Mouse (Mus musculus) olfactory bulb, adult 2 months (tissue): ENCODE measurements around the gene Flt4.

Experiments
- CTCF ChIP-seq: fragments of 200-500 bp; IDR thresholded peaks from 2 replicates; pipeline ENCODE4 v1.5.1; 2012; ENCODE audit warnings: low read depth, mild to moderate bottlenecking, low read length, moderate library complexity; ENCODE audit not compliant: insufficient read depth
- POLR2A ChIP-seq: fragments of 200-500 bp; IDR thresholded peaks from 2 replicates; pipeline ENCODE4 v1.6.1; 2012; ENCODE audit warnings: mild to moderate bottlenecking, low read depth, low read length, moderate library complexity; ENCODE audit not compliant: insufficient read depth

- TF ChIP-seq CTCF = no peak
- no peak for TF ChIP-seq POLR2A
Measured at GRCm38 (mm10) chr11:49613349-49613748, 4.3 kb downstream of the Flt4 start.
